Mouse (Mus musculus): Measurements from ENCODE around the gene Tnfrsf18.

The Tnfrsf18 gene

GRCm38 (mm10) chr4:156077499-156078301 is 51.7 kb downstream of the Tnfrsf18 start:
- no peak for DNase-seq (ENCODE audit: low spot score)
